In the genomic region with DNA sequence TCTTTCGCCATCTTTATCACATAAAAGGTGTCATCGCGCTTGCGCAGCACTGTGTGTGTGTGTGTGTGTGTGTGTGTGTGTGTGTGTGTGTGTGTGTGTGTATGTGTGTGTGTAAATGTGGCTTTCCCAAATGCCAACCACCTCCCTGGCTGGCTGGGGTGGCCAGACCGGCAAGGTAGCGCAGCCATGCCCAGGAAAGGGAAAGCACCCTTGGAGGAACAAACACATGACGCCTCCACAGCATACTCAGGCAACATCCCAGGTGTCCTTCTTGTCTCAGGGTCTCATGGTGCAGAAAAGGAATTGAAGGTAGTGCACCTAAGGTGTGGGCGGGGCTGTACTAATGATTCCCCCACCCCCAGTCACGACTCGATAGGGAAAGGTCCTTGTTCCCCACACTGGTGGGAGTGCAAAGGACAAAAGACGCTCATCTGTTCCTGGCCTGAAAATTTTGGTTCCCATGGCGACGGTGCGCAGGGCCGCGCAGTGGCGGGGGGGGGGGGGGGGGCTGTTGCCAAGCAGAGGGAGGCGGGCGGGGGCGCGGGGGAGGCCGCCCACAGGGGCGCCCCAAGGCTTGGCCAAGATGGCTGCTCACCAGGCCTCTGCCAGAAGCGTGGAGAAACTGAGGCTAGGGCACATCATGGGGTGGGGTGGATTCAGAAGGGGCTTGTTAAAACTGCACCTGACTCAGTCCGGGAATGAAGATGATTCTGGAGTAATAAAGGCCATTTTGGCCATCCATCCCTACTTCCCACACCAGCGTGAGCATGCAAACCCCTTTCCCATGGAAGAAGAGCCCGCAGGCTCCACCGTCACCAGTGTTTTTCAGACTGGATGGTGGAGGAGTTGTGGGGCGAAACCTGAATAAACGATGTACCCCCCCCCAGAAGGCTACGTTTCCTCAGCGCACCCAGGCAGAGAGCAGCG, we compare ENCODE assay signal across 8 mouse cellular contexts. TPM values are rescaled to one million over a fixed set of nuclear protein-coding genes. Genes with fewer than 3 reads are reported as not detected.
A peak's percentile ranks its signal among the peaks of the same experiment; 100 is the strongest.
DNase-seq lines count a peak whose midpoint lies in the region; ATAC-seq and TF ChIP-seq lines count a peak whose summit lies in the region.

No protein-coding gene starts in this region.

- TF ChIP-seq CTCF in G1E (IDR thresholded peaks at IDR 0.05; ENCODE audit: low read depth, low read length), result no peak

- H3K27ac ChIP-seq in kidney, embryonic 15.5 days, result peak overlapping the region; percentile 83
- peak overlapping the region; percentile 87 for H3K27ac ChIP-seq in embryonic facial prominence, embryonic 10.5 days (replicated peaks)
- peak overlapping the region; percentile 81 for H3K27ac ChIP-seq in intestine, embryonic 15.5 days

- TF ChIP-seq POLR2A in myocyte (IDR thresholded peaks at IDR 0.05; ENCODE audit: insufficient read length, low read depth), result no peak

- peaks cover 21% of the 10 kb centered on the region for H3K36me3 ChIP-seq in kidney, embryonic 15.5 days
- peaks cover 51% of the 10 kb centered on the region for H3K36me3 ChIP-seq in G1E (replicated peaks)
- H3K36me3 ChIP-seq in embryonic facial prominence, embryonic 10.5 days (replicated peaks), result peaks cover 37% of the 10 kb centered on the region
- H3K36me3 ChIP-seq in intestine, embryonic 15.5 days, result 0 out of 2 replicates have a peak, but pooled peaks cover 3% of the 10 kb centered on the region
- no peaks in the 10 kb centered on the region for H3K36me3 ChIP-seq in myocyte (ENCODE audit: control insufficient read depth, insufficient read depth)

- peaks cover 6% of the 10 kb centered on the region for H3K79me2 ChIP-seq in myocyte (ENCODE audit: control insufficient read depth, insufficient read depth)

- no peaks in the 10 kb centered on the region for H3K9me3 ChIP-seq in kidney, embryonic 15.5 days (replicated peaks)
- H3K9me3 ChIP-seq in G1E (replicated peaks), result no peaks in the 10 kb centered on the region
- no peaks in the 10 kb centered on the region for H3K9me3 ChIP-seq in embryonic facial prominence, embryonic 10.5 days
- H3K9me3 ChIP-seq in intestine, embryonic 15.5 days, result no peaks in the 10 kb centered on the region

- H3K4me1 ChIP-seq in kidney, embryonic 15.5 days, result peaks cover 62% of the 10 kb centered on the region
- peaks cover 75% of the 10 kb centered on the region for H3K4me1 ChIP-seq in G1E (ENCODE audit: insufficient read depth, low read depth, low read length)
- H3K4me1 ChIP-seq in embryonic facial prominence, embryonic 10.5 days, result peaks cover 63% of the 10 kb centered on the region
- peaks cover 43% of the 10 kb centered on the region for H3K4me1 ChIP-seq in intestine, embryonic 15.5 days (replicated peaks)

- H3K4me2 ChIP-seq in kidney, embryonic 15.5 days, result peak overlapping the region; percentile 98
- H3K4me2 ChIP-seq in intestine, embryonic 15.5 days (replicated peaks), result peak overlapping the region; percentile 98
- peak overlapping the region; percentile 98 for H3K4me2 ChIP-seq in myocyte (ENCODE audit: low read depth)

- WGBS in kidney, embryonic 15.5 days, result 4% methylated on average over 30 of the region's 33 CpGs
- 4% methylated on average over 33 of the region's 33 CpGs for WGBS in embryonic facial prominence, embryonic 10.5 days
- WGBS in intestine, embryonic 15.5 days, result 7% methylated on average over 30 of the region's 33 CpGs

- peak overlapping the region; percentile 74 for H3K4me3 ChIP-seq in kidney, embryonic 15.5 days (replicated peaks)
- H3K4me3 ChIP-seq in G1E (ENCODE audit: low read depth, low read length) (peak overlapping the region; percentile 89), myocyte (peak overlapping the region; percentile 31)
- H3K4me3 ChIP-seq in embryonic facial prominence, embryonic 10.5 days, result peak overlapping the region; percentile 76
- peak overlapping the region; percentile 64 for H3K4me3 ChIP-seq in intestine, embryonic 15.5 days (replicated peaks)

- ATAC-seq in kidney, embryonic 15.5 days (replicated peaks; ENCODE audit: low FRiP score), result no peak
- ATAC-seq in G1E (ENCODE audit: extremely low read depth, insufficient number of reproducible peaks, low FRiP score, poor library complexity, severe bottlenecking), result no peak
- no peak for ATAC-seq in intestine, embryonic 15.5 days
- no peak for ATAC-seq in frontal cortex, adult (ENCODE audit: low TSS enrichment)

- H3K9ac ChIP-seq in kidney, embryonic 15.5 days, result peak overlapping the region; percentile 90
- peak overlapping the region; percentile 65 for H3K9ac ChIP-seq in intestine, embryonic 15.5 days

- H3K27me3 ChIP-seq in kidney, embryonic 15.5 days, result peaks cover 33% of the 10 kb centered on the region
- H3K27me3 ChIP-seq in G1E (ENCODE audit: insufficient read depth, low read length) (no peaks in the 10 kb centered on the region), myocyte (ENCODE audit: control insufficient read depth, insufficient read depth, insufficient read length) (no peaks in the 10 kb centered on the region)
- H3K27me3 ChIP-seq in embryonic facial prominence, embryonic 10.5 days (replicated peaks; ENCODE audit: low read depth, poor library complexity, severe bottlenecking), result peaks cover 63% of the 10 kb centered on the region
- H3K27me3 ChIP-seq in intestine, embryonic 15.5 days (replicated peaks), result peaks cover 16% of the 10 kb centered on the region

- DNase-seq in kidney, adult 18-20 months, result no peak
- DNase-seq in G1E (ENCODE audit: low spot score), result no peak
- no peak for DNase-seq in embryonic facial prominence, embryonic 10.5 days (ENCODE audit: low spot score)
- no peak for DNase-seq in yolk sac, embryonic 10.5 days (ENCODE audit: low spot score)

- peak overlapping the region; percentile 33 for H3ac ChIP-seq in myocyte (ENCODE audit: control insufficient read depth, insufficient read length)

TF ChIP-seq in myocyte, 11 proteins besides CTCF, POLR2A, EP300 and RAD21:
- TF ChIP-seq MYOD1 (IDR thresholded peaks at IDR 0.05; ENCODE audit: control insufficient read depth in 1 of 3, insufficient read length in 2 of 3, low read depth in 2 of 3) (no peak), REST (IDR thresholded peaks at IDR 0.05; ENCODE audit: insufficient read depth, insufficient read length) (no peak), POLR2AphosphoS2 (IDR thresholded peaks at IDR 0.05; ENCODE audit: insufficient read length, low read depth) (no peak), TCF3 (IDR thresholded peaks at IDR 0.05; ENCODE audit: insufficient read length, low read depth) (no peak), SRF (IDR thresholded peaks at IDR 0.05; ENCODE audit: control insufficient read depth, insufficient read length, low read depth) (no peak), CEBPB (IDR thresholded peaks at IDR 0.05; ENCODE audit: insufficient read depth, poor library complexity, severe bottlenecking) (no peak)

RNA-seq across cellular contexts. Expression of a gene that starts 0.5 kb away (rescaled TPM):
- 594 and 612 TPM in 2 replicates for polyA plus RNA-seq in kidney, embryonic 15.5 days (2015; fragmentation: Nextera tagmentation; extraction: Ambion mirVana)
- total RNA-seq in G1E (2014; fragmentation: Nextera tagmentation), result 248 and 258 TPM in 2 replicates
- 81.9 and 82.7 TPM in 2 replicates for total RNA-seq in G1E (2017)
- polyA plus RNA-seq in G1E (2012), result 1,539 and 1,678 TPM in 2 replicates
- 491 and 493 TPM in 2 replicates for polyA plus RNA-seq in embryonic facial prominence, embryonic 10.5 days (2016; fragmentation: Nextera tagmentation; extraction: Ambion mirVana)
- 701 and 737 TPM in 2 replicates for polyA plus RNA-seq in intestine, embryonic 15.5 days (2015; fragmentation: Nextera tagmentation; extraction: Ambion mirVana)
- polyA plus RNA-seq in myocyte (2012; fragmentation: generic; extraction: Trizol), result 1,163 TPM

RNA-seq across cellular contexts. Expression of a gene that starts 2.7 kb away (rescaled TPM):
- 5.7 and 6.1 TPM in 2 replicates for polyA plus RNA-seq in kidney, embryonic 15.5 days (2015; fragmentation: Nextera tagmentation; extraction: Ambion mirVana)
- total RNA-seq in G1E (2014; fragmentation: Nextera tagmentation), result 67.2 and 74.4 TPM in 2 replicates
- total RNA-seq in G1E (2017), result 3.7 and 5.5 TPM in 2 replicates
- polyA plus RNA-seq in G1E (2012), result 66.6 and 73.9 TPM in 2 replicates
- polyA plus RNA-seq in embryonic facial prominence, embryonic 10.5 days (2016; fragmentation: Nextera tagmentation; extraction: Ambion mirVana), result 4.9 and 8.5 TPM in 2 replicates
- 4.8 and 5.1 TPM in 2 replicates for polyA plus RNA-seq in intestine, embryonic 15.5 days (2015; fragmentation: Nextera tagmentation; extraction: Ambion mirVana)
- polyA plus RNA-seq in myocyte (2012; fragmentation: generic; extraction: Trizol), result 10.0 TPM

RNA-seq across cellular contexts. Expression of a gene that starts 10.2 kb away (rescaled TPM):
- 18.8 and 19.5 TPM in 2 replicates for polyA plus RNA-seq in kidney, embryonic 15.5 days (2015; fragmentation: Nextera tagmentation; extraction: Ambion mirVana)
- total RNA-seq in G1E (2014; fragmentation: Nextera tagmentation) (89.8 and 92.3 TPM in 2 replicates), G1E (2017) (19.2 and 24.3 TPM in 2 replicates)
- polyA plus RNA-seq in G1E (2012) (295 and 302 TPM in 2 replicates), myocyte (2012; fragmentation: generic; extraction: Trizol) (131 TPM)
- polyA plus RNA-seq in embryonic facial prominence, embryonic 10.5 days (2016; fragmentation: Nextera tagmentation; extraction: Ambion mirVana), result 22.2 TPM in 2 replicates
- polyA plus RNA-seq in intestine, embryonic 15.5 days (2015; fragmentation: Nextera tagmentation; extraction: Ambion mirVana), result 14.1 and 16.1 TPM in 2 replicates

RNA-seq across cellular contexts. Expression of a gene that starts 22.3 kb away (rescaled TPM):
- 15.0 and 22.4 TPM in 2 replicates for polyA plus RNA-seq in kidney, embryonic 15.5 days (2015; fragmentation: Nextera tagmentation; extraction: Ambion mirVana)
- 138 and 172 TPM in 2 replicates for total RNA-seq in G1E (2014; fragmentation: Nextera tagmentation)
- total RNA-seq in G1E (2017), result 150 and 154 TPM in 2 replicates
- 161 and 170 TPM in 2 replicates for polyA plus RNA-seq in G1E (2012)
- 16.1 and 17.5 TPM in 2 replicates for polyA plus RNA-seq in embryonic facial prominence, embryonic 10.5 days (2016; fragmentation: Nextera tagmentation; extraction: Ambion mirVana)
- 14.4 and 21.2 TPM in 2 replicates for polyA plus RNA-seq in intestine, embryonic 15.5 days (2015; fragmentation: Nextera tagmentation; extraction: Ambion mirVana)
- 150 TPM for polyA plus RNA-seq in myocyte (2012; fragmentation: generic; extraction: Trizol)

RNA-seq across cellular contexts. Expression of a gene that starts 27.9 kb away (rescaled TPM):
- 95.1 and 111 TPM in 2 replicates for polyA plus RNA-seq in kidney, embryonic 15.5 days (2015; fragmentation: Nextera tagmentation; extraction: Ambion mirVana)
- total RNA-seq in G1E (2014; fragmentation: Nextera tagmentation) (18.1 and 21.2 TPM in 2 replicates), G1E (2017) (32.6 and 34.8 TPM in 2 replicates)
- polyA plus RNA-seq in G1E (2012) (41.4 and 45.2 TPM in 2 replicates), myocyte (2012; fragmentation: generic; extraction: Trizol) (54.2 TPM)
- 93.2 and 110 TPM in 2 replicates for polyA plus RNA-seq in embryonic facial prominence, embryonic 10.5 days (2016; fragmentation: Nextera tagmentation; extraction: Ambion mirVana)
- polyA plus RNA-seq in intestine, embryonic 15.5 days (2015; fragmentation: Nextera tagmentation; extraction: Ambion mirVana), result 69.4 and 83.9 TPM in 2 replicates

Comparison
In these comparisons a context has a peak if more than half of its experiments do, and no peak if none do; other contexts are left out.
1. H3K4me3 ChIP-seq: peak in every context shown above with its lines; median percentile 89 in G1E; 76 in embryonic facial prominence, embryonic 10.5 days; 74 in kidney, embryonic 15.5 days; 64 in intestine, embryonic 15.5 days; 31 in myocyte.